Mouse (Mus musculus): Measurements from ENCODE around the gene Polr2g. TPM values are rescaled to one million over a fixed set of nuclear protein-coding genes. Genes with fewer than 3 reads are reported as not detected.
"Not testable (repeated sequence)": the region's sequence is repeated elsewhere in the genome, so short reads cannot be mapped to it uniquely, and the experiment has no call there.

The Polr2g gene
- polyA plus RNA-seq, 1 experiment from 2014 or later: 147 TPM

DNA sequence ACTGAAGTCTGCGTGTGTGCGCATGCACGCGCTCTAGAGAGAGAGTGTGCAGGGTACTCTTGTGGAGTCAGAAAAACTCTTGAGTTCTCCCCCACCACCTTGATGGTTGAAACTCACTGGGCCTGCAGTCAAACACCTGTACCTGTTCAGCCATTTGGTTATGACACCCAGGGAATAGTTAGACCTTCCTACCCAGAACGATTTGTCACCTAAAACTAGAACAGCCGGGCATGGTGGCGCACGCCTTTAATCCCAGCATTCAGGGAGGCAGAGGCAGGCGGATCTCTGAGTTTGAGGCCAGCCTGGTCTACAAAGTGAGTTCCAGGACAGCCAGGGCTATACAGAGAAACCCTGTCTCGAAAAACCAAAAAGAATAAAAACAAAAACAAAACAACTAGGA is 38.0 kb upstream of the Polr2g start:
- H3K4me3 ChIP-seq (ENCODE audit: low read length); H3K9ac ChIP-seq (ENCODE audit: low read length); H3K9me3 ChIP-seq (ENCODE audit: control insufficient read depth, low read length); H3K27ac ChIP-seq (ENCODE audit: low read length); ATAC-seq (ENCODE audit: low read depth); H3K4me2 ChIP-seq (ENCODE audit: low read depth, low read length); H3K27me3 ChIP-seq (ENCODE audit: control insufficient read depth, insufficient read depth, low read depth, low read length): not testable (repeated sequence)
- H3K4me1 ChIP-seq (replicated peaks; ENCODE audit: control insufficient read depth, insufficient read depth, low read length): peaks cover 18% of the 10 kb centered on the region
- 97% methylated on average over 10 of the region's 10 CpGs for WGBS
- H3K36me3 ChIP-seq (ENCODE audit: control insufficient read depth, insufficient read depth, low read length): peaks cover 30% of the 10 kb centered on the region

GRCm38 (mm10) chr19:8832971-8833370 is 34.6 kb upstream of the Polr2g start:
- Histone ChIP-seq H3K9me3 (ENCODE audit: control insufficient read depth, low read length) (no peaks in the 10 kb centered on the region), H3K4me3 (ENCODE audit: low read length) (no peak overlapping the region), H3K4me2 (ENCODE audit: low read depth, low read length) (no peak overlapping the region), H3K4me1 (replicated peaks; ENCODE audit: control insufficient read depth, insufficient read depth, low read length) (no peaks in the 10 kb centered on the region), H3K36me3 (ENCODE audit: control insufficient read depth, insufficient read depth, low read length) (peaks cover 62% of the 10 kb centered on the region), H3K27ac (ENCODE audit: low read length) (no peak overlapping the region), H3K27me3 (ENCODE audit: control insufficient read depth, insufficient read depth, low read depth, low read length) (no peaks in the 10 kb centered on the region), H3K9ac (ENCODE audit: low read length) (no peak overlapping the region)
- ATAC-seq (ENCODE audit: low read depth): no peak
- 84% methylated on average over 4 of the region's 4 CpGs for WGBS

- Histone ChIP-seq H3K9me3 (ENCODE audit: control insufficient read depth, low read length) (no peaks in the 10 kb centered on the region), H3K4me1 (replicated peaks; ENCODE audit: control insufficient read depth, insufficient read depth, low read length) (no peaks in the 10 kb centered on the region), H3K27ac (ENCODE audit: low read length) (no peak overlapping the region), H3K4me2 (ENCODE audit: low read depth, low read length) (no peak overlapping the region), H3K27me3 (ENCODE audit: control insufficient read depth, insufficient read depth, low read depth, low read length) (no peaks in the 10 kb centered on the region), H3K4me3 (ENCODE audit: low read length) (no peak overlapping the region), H3K36me3 (ENCODE audit: control insufficient read depth, insufficient read depth, low read length) (peaks cover 77% of the 10 kb centered on the region), H3K9ac (ENCODE audit: low read length) (no peak overlapping the region)
- 80% methylated on average over 11 of the region's 11 CpGs for WGBS
- no peak for ATAC-seq (ENCODE audit: low read depth)
Measured at GRCm38 (mm10) chr19:8831262-8831661, 32.9 kb upstream of the Polr2g start.

DNA sequence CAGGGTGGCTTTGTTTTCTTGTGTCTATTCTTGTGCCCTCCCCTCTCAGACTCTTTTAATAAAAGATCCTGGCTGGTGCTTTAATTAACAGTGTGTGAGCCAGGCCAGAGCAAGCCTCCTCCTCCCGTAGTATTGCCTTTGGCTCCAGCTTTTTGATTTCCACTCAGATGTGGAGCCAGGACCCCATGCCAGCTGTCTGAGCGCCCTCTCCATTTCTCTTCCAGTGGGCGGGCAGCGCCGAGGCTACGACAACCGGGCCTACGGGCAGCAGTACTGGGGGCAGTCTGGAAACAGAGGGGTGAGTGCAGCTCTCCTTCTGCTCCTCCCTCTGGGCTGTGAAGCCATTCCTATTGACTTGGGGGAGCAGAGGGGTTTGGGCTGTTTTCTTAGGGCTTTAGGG is 32.3 kb upstream of the Polr2g start:
- Histone ChIP-seq H3K27me3 (ENCODE audit: control insufficient read depth, insufficient read depth, low read depth, low read length) (no peaks in the 10 kb centered on the region), H3K4me3 (ENCODE audit: low read length) (no peak overlapping the region), H3K4me1 (replicated peaks; ENCODE audit: control insufficient read depth, insufficient read depth, low read length) (no peaks in the 10 kb centered on the region), H3K9me3 (ENCODE audit: control insufficient read depth, low read length) (no peaks in the 10 kb centered on the region), H3K4me2 (ENCODE audit: low read depth, low read length) (no peak overlapping the region), H3K36me3 (ENCODE audit: control insufficient read depth, insufficient read depth, low read length) (peaks cover 83% of the 10 kb centered on the region), H3K27ac (ENCODE audit: low read length) (no peak overlapping the region), H3K9ac (ENCODE audit: low read length) (no peak overlapping the region)
- ATAC-seq (ENCODE audit: low read depth): no peak
- 94% methylated on average over 8 of the region's 8 CpGs for WGBS

GRCm38 (mm10) chr19:8829660-8830059 is 31.3 kb upstream of the Polr2g start, which contains the start of gene AC129217.1:
Gene AC129217.1 (plus strand): TSS chr19:8829773.
- 81% methylated on average over 8 of the region's 8 CpGs for WGBS
- Histone ChIP-seq H3K9ac (ENCODE audit: low read length) (no peak within 1 kb of the TSS), H3K4me2 (ENCODE audit: low read depth, low read length) (no peak within 1 kb of the TSS), H3K27ac (ENCODE audit: low read length) (no peak within 1 kb of the TSS), H3K9me3 (ENCODE audit: control insufficient read depth, low read length) (no peaks in the 10 kb centered on the region), H3K27me3 (ENCODE audit: control insufficient read depth, insufficient read depth, low read depth, low read length) (no peaks in the 10 kb centered on the region), H3K4me3 (ENCODE audit: low read length) (no peak within 1 kb of the TSS), H3K4me1 (replicated peaks; ENCODE audit: control insufficient read depth, insufficient read depth, low read length) (no peaks in the 10 kb centered on the region), H3K36me3 (ENCODE audit: control insufficient read depth, insufficient read depth, low read length) (peaks cover 87% of the 10 kb centered on the region)
- no peak for ATAC-seq (ENCODE audit: low read depth)

DNA sequence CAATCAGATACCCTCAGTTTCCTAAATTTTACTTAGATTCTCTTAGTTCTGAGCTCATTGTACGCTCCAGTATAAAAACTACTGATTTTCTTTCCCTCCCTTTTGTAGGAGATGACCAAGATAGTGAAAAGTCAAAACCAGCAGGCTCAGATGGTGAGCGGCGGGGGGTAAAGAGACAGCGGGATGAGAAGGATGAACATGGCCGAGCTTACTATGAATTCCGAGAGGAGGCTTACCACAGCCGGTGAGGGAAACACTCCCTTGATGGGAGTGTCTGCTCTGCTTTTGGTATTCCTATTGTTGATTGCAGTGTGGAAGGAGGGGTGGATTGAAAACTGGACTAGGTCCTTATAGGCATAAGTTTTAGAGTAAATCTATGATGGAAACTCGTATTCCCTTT is 24.3 kb upstream of the Polr2g start:
- Histone ChIP-seq H3K9ac (ENCODE audit: low read length) (no peak overlapping the region), H3K4me1 (replicated peaks; ENCODE audit: control insufficient read depth, insufficient read depth, low read length) (peaks cover 17% of the 10 kb centered on the region), H3K4me3 (ENCODE audit: low read length) (peak overlapping the region; percentile 13; the same call in 1 of the 2 replicates), H3K4me2 (ENCODE audit: low read depth, low read length) (peak overlapping the region; percentile 90), H3K27me3 (ENCODE audit: control insufficient read depth, insufficient read depth, low read depth, low read length) (no peaks in the 10 kb centered on the region), H3K9me3 (ENCODE audit: control insufficient read depth, low read length) (no peaks in the 10 kb centered on the region), H3K27ac (ENCODE audit: low read length) (no peak overlapping the region), H3K36me3 (ENCODE audit: control insufficient read depth, insufficient read depth, low read length) (peaks cover 42% of the 10 kb centered on the region)
- 63% methylated on average over 8 of the region's 8 CpGs for WGBS
- ATAC-seq (ENCODE audit: low read depth): no peak

GRCm38 (mm10) chr19:8821146-8821545 is 22.8 kb upstream of the Polr2g start:
- Histone ChIP-seq H3K36me3 (ENCODE audit: control insufficient read depth, insufficient read depth, low read length) (peaks cover 29% of the 10 kb centered on the region), H3K9me3 (ENCODE audit: control insufficient read depth, low read length) (no peaks in the 10 kb centered on the region), H3K4me1 (replicated peaks; ENCODE audit: control insufficient read depth, insufficient read depth, low read length) (peaks cover 28% of the 10 kb centered on the region), H3K4me3 (ENCODE audit: low read length) (peak overlapping the region; percentile 100), H3K9ac (ENCODE audit: low read length) (peak overlapping the region; percentile 98), H3K27me3 (ENCODE audit: control insufficient read depth, insufficient read depth, low read depth, low read length) (no peaks in the 10 kb centered on the region), H3K4me2 (ENCODE audit: low read depth, low read length) (peak overlapping the region; percentile 90), H3K27ac (ENCODE audit: low read length) (peak overlapping the region; percentile 99)
- WGBS: 2% methylated on average over 7 of the region's 7 CpGs
- ATAC-seq (ENCODE audit: low read depth): no peak

- Histone ChIP-seq H3K4me3 (ENCODE audit: low read length) (peak overlapping the region; percentile 100), H3K4me1 (replicated peaks; ENCODE audit: control insufficient read depth, insufficient read depth, low read length) (peaks cover 28% of the 10 kb centered on the region), H3K27me3 (ENCODE audit: control insufficient read depth, insufficient read depth, low read depth, low read length) (no peaks in the 10 kb centered on the region), H3K27ac (ENCODE audit: low read length) (peak overlapping the region; percentile 99), H3K36me3 (ENCODE audit: control insufficient read depth, insufficient read depth, low read length) (peaks cover 24% of the 10 kb centered on the region), H3K9ac (ENCODE audit: low read length) (peak overlapping the region; percentile 98), H3K9me3 (ENCODE audit: control insufficient read depth, low read length) (no peaks in the 10 kb centered on the region), H3K4me2 (ENCODE audit: low read depth, low read length) (peak overlapping the region; percentile 90)
- under 1% methylated on average over 48 of the region's 48 CpGs for WGBS
- ATAC-seq (ENCODE audit: low read depth): peak; percentile 13
Measured at GRCm38 (mm10) chr19:8820424-8820956, 22.1 kb upstream of the Polr2g start.

GRCm38 (mm10) chr19:8819596-8820423 is 21.4 kb upstream of the Polr2g start, which contains the start of gene Hnrnpul2:
Gene Hnrnpul2 (plus strand): TSS chr19:8820010.
- peak within 1 kb of the TSS; percentile 100 for H3K4me3 ChIP-seq (ENCODE audit: low read length)
- WGBS: under 1% methylated on average over 82 of the region's 83 CpGs
- ATAC-seq (ENCODE audit: low read depth): peak; percentile 95
- H3K27ac ChIP-seq (ENCODE audit: low read length): peak within 1 kb of the TSS; percentile 99
- no peaks in the 10 kb centered on the region for H3K9me3 ChIP-seq (ENCODE audit: control insufficient read depth, low read length)
- peaks cover 18% of the 10 kb centered on the region for H3K36me3 ChIP-seq (ENCODE audit: control insufficient read depth, insufficient read depth, low read length)
- H3K27me3 ChIP-seq (ENCODE audit: control insufficient read depth, insufficient read depth, low read depth, low read length): no peaks in the 10 kb centered on the region
- H3K4me1 ChIP-seq (replicated peaks; ENCODE audit: control insufficient read depth, insufficient read depth, low read length): peaks cover 28% of the 10 kb centered on the region
- H3K4me2 ChIP-seq (ENCODE audit: low read depth, low read length): peak within 1 kb of the TSS; percentile 98
- H3K9ac ChIP-seq (ENCODE audit: low read length): peak within 1 kb of the TSS; percentile 98
